Mouse (Mus musculus) bone marrow, adult 2 months (tissue): Measurements from ENCODE around the gene Cdh5. TPM values are rescaled to one million over a fixed set of nuclear protein-coding genes. Genes with fewer than 3 reads are reported as not detected.
A peak's percentile ranks its signal among the peaks of the same experiment; 100 is the strongest.
"Not testable (repeated sequence)": the region's sequence is repeated elsewhere in the genome, so short reads cannot be mapped to it uniquely, and the experiment has no call there.

ENCODE experiments used
- H3K27ac ChIP-seq: fragments of 200-500 bp; 2 replicates; pipeline ENCODE4 v1.5.1; 2012; ENCODE audit warnings: low read depth, mild to moderate bottlenecking, control low read depth, inconsistent platforms, low read length; ENCODE audit not compliant: control insufficient read depth, poor library complexity, insufficient read depth
- H3K4me1 ChIP-seq: fragments of 200-500 bp; 2 replicates; pipeline ENCODE4 v1.6.1; 2011; ENCODE audit warnings: low read length; ENCODE audit not compliant: control insufficient read depth, insufficient read depth
- H3K4me3 ChIP-seq: fragments of 200-500 bp; replicated peaks from 2 replicates; pipeline ENCODE3; 2011; ENCODE audit warnings: mild to moderate bottlenecking, low read depth, low read length, control low read depth; ENCODE audit not compliant: control insufficient read depth
- CTCF ChIP-seq: fragments of 200-500 bp; IDR thresholded peaks from 2 replicates; pipeline ENCODE4 v1.5.1; 2011; ENCODE audit warnings: low read length, control low read depth; ENCODE audit not compliant: control insufficient read depth, insufficient read depth
- POLR2A ChIP-seq: fragments of 200-500 bp; IDR thresholded peaks from 2 replicates; pipeline ENCODE4 v1.6.1; 2011; ENCODE audit warnings: low read depth, mild to moderate bottlenecking, control low read depth, low read length, borderline replicate concordance; ENCODE audit not compliant: control insufficient read depth
- WGBS: fragments of 180-500 bp; shearing (Covaris S2); methylation state at CpG from one replicate; pipeline ENCODE4 v1.1.7; 2018; 5-methylcytosine and 5-hydroxymethylcytosine counted together
- polyA plus RNA-seq: library from polyadenylated mRNA; stranded (reverse); fragments of >200 nt; gene quantifications from 2 replicates; pipeline ENCODE4 v1.2.4, GENCODE M21; 2011; ENCODE audit warnings: low replicate concordance; ENCODE audit not compliant: missing spikeins, insufficient read depth, insufficient read length

The Cdh5 gene
- polyA plus RNA-seq, 1 experiment = 1.00 TPM

DNA sequence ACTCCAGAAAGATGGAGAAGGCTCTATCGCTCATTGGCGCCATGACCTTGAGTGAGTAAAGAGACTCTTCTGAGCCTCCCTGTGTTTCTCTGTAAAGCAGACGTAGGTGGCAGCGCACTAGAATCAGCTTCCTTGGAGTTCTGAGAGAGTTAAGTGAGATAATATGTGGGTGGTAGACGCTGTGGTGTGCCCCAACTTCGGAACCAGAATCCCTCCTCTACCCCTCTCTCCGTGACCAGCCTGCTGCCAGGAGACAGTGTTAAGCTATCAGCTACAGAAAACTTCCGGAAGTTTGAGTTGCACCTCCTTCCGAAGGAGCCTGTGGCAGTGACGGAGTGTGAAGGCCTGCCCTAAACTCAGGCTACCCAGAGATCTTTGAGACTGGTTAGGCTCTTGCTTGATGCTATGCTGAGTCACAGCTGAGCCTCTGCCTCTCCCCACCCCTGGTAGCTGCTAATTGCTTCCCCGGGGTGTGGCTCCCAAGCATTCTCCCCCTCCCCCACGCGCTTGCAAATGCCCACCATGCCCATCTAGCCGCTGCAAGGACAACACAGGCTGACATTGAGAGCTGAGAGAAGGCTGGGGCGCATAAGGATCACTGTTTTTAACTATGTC, 32.9 kb upstream of the Cdh5 start:
- Histone ChIP-seq H3K4me1 (no peaks in the 10 kb centered on the region), H3K27ac (no peak overlapping the region), H3K4me3 (no peak overlapping the region)
- no peak for TF ChIP-seq CTCF
- no peak for TF ChIP-seq POLR2A
- WGBS = 71% methylated on average over 15 of the region's 15 CpGs

DNA sequence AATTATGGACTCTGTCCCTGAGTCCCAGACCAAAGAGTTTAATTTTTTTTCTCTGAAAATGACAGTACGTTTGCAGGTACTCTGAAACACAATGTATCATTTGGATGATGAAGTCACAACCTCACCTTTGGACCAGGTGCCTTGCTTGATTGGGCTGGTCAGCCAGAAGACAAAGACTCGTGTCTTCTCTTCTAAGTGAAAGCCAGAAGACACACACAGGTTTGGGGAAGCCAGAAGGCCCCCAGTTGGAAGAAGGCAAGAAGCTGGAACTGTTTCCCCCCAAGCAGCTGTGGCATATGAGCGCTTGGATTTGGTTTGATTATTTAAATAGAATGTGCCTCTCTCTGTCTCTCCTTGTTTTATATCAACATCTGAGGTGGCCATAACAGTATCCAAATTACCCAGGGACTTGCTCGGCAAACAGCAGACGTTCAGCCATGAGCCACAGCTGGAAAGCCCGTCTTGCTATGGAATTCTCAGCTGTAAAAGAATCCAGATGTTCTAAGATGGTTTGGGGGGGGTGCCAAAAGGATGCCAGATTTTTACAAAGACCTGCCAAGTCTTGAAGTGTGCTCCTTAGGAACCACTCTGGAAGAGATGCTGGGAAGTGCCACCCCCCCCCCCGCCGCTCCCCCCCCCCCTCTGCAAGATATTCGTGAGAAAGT, 31.1 kb upstream of the Cdh5 start:
- H3K27ac ChIP-seq = not testable (repeated sequence)

DNA sequence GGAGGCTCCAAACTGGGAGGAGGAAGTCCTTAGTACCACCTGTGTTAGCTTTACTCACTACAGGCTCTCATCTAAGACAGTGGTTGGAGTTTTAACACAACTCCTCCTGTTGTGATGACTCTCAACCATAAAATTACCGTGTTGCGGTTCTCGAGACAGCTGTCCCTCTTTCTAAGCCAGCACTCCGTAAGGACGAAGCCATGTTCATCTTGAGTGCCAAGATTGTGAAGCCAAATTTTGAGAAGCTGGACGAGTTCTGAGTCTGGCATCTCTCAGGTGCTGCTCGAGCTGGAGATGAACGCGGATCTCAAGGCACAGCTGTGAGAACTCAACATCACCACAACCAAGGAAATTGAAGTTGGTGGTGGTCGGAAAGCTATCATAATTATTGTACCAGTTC, 30.5 kb upstream of the Cdh5 start:
- TF ChIP-seq POLR2A (no peak), CTCF (no peak)
- 86% methylated on average over 10 of the region's 10 CpGs for WGBS
- H3K4me1 ChIP-seq = no peaks in the 10 kb centered on the region
- H3K4me3 ChIP-seq = no peak overlapping the region
- H3K27ac ChIP-seq = no peak overlapping the region

More for the DNA sequence above, 31.1 kb upstream of the Cdh5 start:
- not testable (repeated sequence) for H3K4me1 ChIP-seq, H3K4me3 ChIP-seq
- 70% methylated on average over 9 of the region's 9 CpGs for WGBS

DNA sequence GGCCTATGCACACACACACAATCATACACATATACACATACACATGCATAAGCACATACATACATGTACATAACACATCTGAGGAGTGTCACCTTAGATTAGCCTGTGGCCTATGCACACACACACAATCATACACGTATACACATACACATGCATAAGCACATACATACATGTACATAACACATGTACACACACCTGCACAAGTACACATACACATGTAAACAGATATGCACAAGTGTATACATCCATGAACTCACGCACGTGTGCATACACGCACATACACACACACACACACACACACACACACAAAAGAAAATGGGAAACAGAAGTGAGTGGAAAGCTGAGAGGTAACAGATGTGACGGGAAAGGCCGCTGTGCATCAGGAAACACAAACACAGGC, 26.3 kb upstream of the Cdh5 start:
- 87% methylated on average over 6 of the region's 6 CpGs for WGBS
- TF ChIP-seq POLR2A (no peak), CTCF (no peak)

DNA sequence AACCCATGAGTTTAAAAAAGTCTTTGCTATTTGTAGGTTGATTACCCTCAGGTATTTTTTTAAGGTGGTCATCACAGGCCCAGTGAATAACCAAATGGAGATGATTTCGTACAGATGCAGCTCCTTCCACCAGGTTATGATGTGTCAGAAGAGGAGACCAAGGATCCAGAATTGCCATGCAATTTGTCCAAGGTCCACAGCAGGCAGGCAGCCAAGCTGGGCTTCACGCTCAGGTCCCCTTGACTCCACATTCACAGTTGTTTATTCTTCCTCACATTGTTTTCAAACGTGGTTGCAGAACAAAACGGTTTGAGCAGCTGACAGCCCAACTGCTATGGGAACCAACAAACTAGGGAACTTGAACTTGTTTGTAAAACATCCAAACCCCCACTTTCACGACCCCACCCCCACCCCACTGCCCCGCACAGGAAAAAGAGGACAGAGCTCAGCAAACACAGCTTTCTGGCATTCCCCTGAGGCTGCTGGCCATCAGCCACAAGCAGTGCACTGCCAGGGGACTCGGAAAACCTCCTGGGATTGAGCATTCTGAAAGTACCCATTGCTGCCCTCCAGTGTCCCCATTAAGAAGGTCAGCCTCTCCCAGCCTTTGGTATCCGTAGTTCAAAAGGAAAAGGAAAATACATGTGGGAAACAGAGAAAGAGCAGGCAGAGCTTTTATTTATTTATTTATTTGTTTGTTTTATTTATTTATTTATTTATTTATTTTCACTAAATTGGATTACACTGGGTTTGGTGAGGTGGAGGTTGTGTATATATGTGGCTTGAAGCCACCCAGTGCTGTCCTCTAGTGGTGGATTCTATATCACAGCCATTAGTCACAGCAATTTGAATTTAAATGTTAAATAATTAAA, 24.6 kb upstream of the Cdh5 start:
- WGBS = 15% methylated on average over 8 of the region's 8 CpGs
- TF ChIP-seq POLR2A (no peak), CTCF (no peak)
- Histone ChIP-seq H3K4me3 (no peak overlapping the region), H3K27ac (no peak overlapping the region), H3K4me1 (no peaks in the 10 kb centered on the region)

More for the DNA sequence above, 26.3 kb upstream of the Cdh5 start:
- H3K27ac ChIP-seq = no peak overlapping the region
- H3K4me1 ChIP-seq = no peaks in the 10 kb centered on the region
- no peak overlapping the region for H3K4me3 ChIP-seq

DNA sequence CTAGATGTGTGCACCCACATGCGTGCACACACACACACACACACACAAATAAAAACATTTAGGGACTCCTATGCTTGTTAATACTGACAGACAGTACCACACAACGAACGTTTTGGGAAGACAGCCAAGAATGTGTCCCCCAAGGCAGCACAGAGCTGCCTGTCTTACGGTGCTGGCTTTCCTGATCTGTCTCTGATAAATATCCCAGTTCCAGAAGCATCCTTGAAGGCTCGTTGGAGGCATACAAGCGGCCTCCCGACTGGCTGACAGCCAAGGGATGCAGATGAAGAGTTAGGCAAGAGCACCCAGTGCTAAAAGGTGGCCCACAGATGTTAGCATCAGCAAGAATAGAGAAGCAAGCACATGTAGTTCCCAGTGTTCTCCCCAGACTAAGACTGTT, 23.3 kb upstream of the Cdh5 start:
- H3K27ac ChIP-seq = no peak overlapping the region
- H3K4me1 ChIP-seq = no peaks in the 10 kb centered on the region
- H3K4me3 ChIP-seq = no peak overlapping the region
- WGBS = 57% methylated on average over 7 of the region's 7 CpGs
- no peak for TF ChIP-seq CTCF
- TF ChIP-seq POLR2A = no peak

DNA sequence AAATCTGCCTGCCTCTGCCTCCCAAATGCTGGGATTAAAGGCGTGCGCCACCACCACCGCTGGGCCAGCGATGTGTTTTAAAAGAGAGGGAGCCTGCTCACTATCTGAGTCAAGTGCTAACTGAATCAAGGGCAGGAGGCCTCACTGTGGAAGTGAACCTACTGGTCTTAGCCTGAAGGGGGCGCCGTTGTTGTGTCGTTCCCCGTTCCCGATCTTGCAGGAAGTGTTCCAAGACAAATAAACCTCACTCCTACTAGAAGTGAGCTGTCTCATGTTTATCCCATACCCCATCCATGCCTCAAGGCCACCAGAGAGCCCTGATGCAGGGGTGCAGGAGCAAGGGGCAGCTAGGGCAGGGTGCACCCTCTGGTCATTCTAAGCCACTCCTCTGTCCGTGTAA, 16.1 kb upstream of the Cdh5 start:
- TF ChIP-seq POLR2A (no peak), CTCF (0 out of 2 replicates have a peak, but pooled peaks have one; percentile 14)
- 69% methylated on average over 10 of the region's 10 CpGs for WGBS

DNA sequence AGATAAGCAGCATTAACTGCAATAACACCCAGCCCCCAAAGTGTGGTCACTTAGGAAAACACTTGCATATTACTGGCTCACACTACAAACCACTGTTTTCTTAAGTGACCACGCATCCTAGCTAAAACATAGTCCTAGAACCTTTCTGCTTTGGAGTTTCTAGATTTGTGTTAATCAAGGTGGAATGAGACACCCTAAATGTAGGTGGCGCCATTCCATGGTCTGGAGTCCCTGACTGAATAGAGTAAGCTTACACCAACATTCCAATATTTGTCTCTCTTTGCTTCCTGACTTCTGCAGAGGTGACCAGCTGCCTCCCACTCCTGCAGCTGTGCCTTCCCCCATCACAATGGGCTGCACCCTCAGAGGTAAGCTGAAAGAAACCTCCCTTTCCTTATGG, 14.8 kb upstream of the Cdh5 start:
- WGBS = 74% methylated on average over 2 of the region's 2 CpGs
- no peaks in the 10 kb centered on the region for H3K4me1 ChIP-seq
- no peak for TF ChIP-seq CTCF
- TF ChIP-seq POLR2A = no peak
- H3K4me3 ChIP-seq = no peak overlapping the region
- no peak overlapping the region for H3K27ac ChIP-seq

More for the DNA sequence above, 16.1 kb upstream of the Cdh5 start:
- no peak overlapping the region for H3K4me3 ChIP-seq
- no peak overlapping the region for H3K27ac ChIP-seq
- H3K4me1 ChIP-seq = no peaks in the 10 kb centered on the region

DNA sequence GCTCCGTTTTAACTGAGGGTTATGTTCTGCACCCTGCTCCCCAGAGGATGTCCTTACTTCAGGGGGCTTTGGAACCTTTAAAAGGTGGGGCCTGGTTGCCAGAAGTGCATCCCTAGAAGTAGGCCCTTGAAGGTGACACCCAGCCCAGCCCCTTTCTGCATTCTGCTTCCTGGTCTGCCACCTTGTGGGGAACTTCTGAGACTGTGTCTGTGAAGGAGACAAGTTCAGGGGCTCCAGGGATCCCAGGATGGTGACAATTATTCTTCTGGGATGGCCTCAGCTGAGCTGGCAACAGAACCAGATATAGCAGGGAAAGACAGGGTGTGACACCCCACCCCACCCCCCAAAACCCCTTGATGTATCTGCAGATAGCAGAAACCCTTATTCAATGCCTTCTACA, 14.3 kb upstream of the Cdh5 start:
- WGBS = 64% methylated on average over 1 of the region's 1 CpGs
- Histone ChIP-seq H3K27ac (no peak overlapping the region), H3K4me1 (no peaks in the 10 kb centered on the region), H3K4me3 (no peak overlapping the region)
- TF ChIP-seq CTCF = no peak
- no peak for TF ChIP-seq POLR2A

DNA sequence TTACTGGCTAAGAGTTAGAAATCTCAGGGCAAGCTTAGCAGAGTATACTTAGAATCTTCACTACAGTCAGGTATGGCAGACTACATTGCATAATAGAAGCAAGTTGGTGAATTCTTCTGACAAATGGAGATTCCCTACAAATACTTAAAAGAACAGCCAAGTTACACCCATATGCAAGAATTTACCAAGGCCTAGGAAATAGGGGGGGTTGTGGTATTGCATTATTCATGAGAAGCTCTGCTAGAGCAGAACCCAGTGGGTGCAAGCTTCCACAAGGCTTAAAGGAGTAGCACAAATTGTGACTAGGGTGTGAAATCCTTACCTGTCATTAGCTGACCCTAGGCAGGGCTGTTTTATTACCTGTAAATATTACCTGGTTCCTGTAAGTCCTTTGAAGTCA, 13.5 kb upstream of the Cdh5 start:
- H3K4me1 ChIP-seq, H3K4me3 ChIP-seq, H3K27ac ChIP-seq: not testable (repeated sequence)
